Mouse (Mus musculus) liver, embryonic 13.5 days (tissue): ENCODE measurements around the gene Cacnb2. TPM values are rescaled to one million over a fixed set of nuclear protein-coding genes. Genes with fewer than 3 reads are reported as not detected.

Experiments used
- ATAC-seq: fragments of 200-750 bp; cut with Nextera tagmentation; 2 replicates; pipeline ENCODE4 v1.8.0; 2017; ENCODE audit warnings: low read depth, mild to moderate bottlenecking, moderate number of reproducible peaks, moderate library complexity
- DNase-seq: peaks from one replicate; pipeline ENCODE4 v3.0.0; 2022
- H3K27ac ChIP-seq: fragments of 300-500 bp; sonication (generic); 2 replicates; pipeline ENCODE4 v1.5.1; 2015; ENCODE audit warnings: moderate library complexity, mild to moderate bottlenecking, inconsistent platforms
- H3K27me3 ChIP-seq: fragments of 300-500 bp; sonication (generic); 2 replicates; pipeline ENCODE4 v1.6.1; 2015; ENCODE audit warnings: mild to moderate bottlenecking, inconsistent platforms
- H3K36me3 ChIP-seq: fragments of 300-500 bp; sonication (generic); 2 replicates; pipeline ENCODE4 v1.6.1; 2015; ENCODE audit warnings: mild to moderate bottlenecking, inconsistent platforms
- H3K4me1 ChIP-seq: fragments of 300-500 bp; sonication (generic); replicated peaks from 2 replicates; pipeline ENCODE4 v1.6.1; 2015; ENCODE audit warnings: inconsistent platforms
- H3K4me2 ChIP-seq: fragments of 300-500 bp; sonication (generic); 2 replicates; pipeline ENCODE4 v1.6.1; 2015; ENCODE audit warnings: inconsistent platforms, mild to moderate bottlenecking, moderate library complexity
- H3K4me3 ChIP-seq: fragments of 300-500 bp; sonication (generic); replicated peaks from 2 replicates; pipeline ENCODE4 v1.5.1; 2015; ENCODE audit warnings: mild to moderate bottlenecking, inconsistent platforms
- H3K9ac ChIP-seq: fragments of 300-500 bp; sonication (generic); 2 replicates; pipeline ENCODE4 v1.6.1; 2015; ENCODE audit warnings: mild to moderate bottlenecking, inconsistent platforms
- H3K9me3 ChIP-seq: fragments of 300-500 bp; sonication (generic); replicated peaks from 2 replicates; pipeline ENCODE4 v1.6.1; 2016; ENCODE audit warnings: inconsistent platforms
- WGBS: fragments of 180-500 bp; shearing (Covaris S2); methylation state at CpG from one replicate; pipeline ENCODE4 v1.1.7; 2015; ENCODE audit not compliant: insufficient replicate concordance; 5-methylcytosine and 5-hydroxymethylcytosine counted together
- polyA plus RNA-seq: library from polyadenylated mRNA; unstranded; fragments of >200 nt; fragmentation: Nextera tagmentation; extraction: Ambion mirVana; gene quantifications from 2 replicates; pipeline ENCODE4 v1.2.1, GENCODE M21; 2015

Gene Cacnb2
- polyA plus RNA-seq, 1 experiment from 2014 or later, result 0.30 TPM

- WGBS, result 82% methylated on average over 4 of the region's 4 CpGs
- DNase-seq, result no peak
- H3K4me1 ChIP-seq, result no peaks in the 10 kb centered on the region
Measured at GRCm38 (mm10) chr2:14996036-14996435, 393.1 kb downstream of the Cacnb2 start.

GRCm38 (mm10) chr2:14997836-14998235 is 394.9 kb downstream of the Cacnb2 start:
- H3K9me3 ChIP-seq, result no peaks in the 10 kb centered on the region
- H3K27ac ChIP-seq, result no peak overlapping the region
- WGBS, result 82% methylated on average over 5 of the region's 5 CpGs
- H3K4me3 ChIP-seq, result no peak overlapping the region
- DNase-seq (no peak), ATAC-seq (no peak)
- no peak overlapping the region for H3K4me2 ChIP-seq
- H3K36me3 ChIP-seq, result no peaks in the 10 kb centered on the region
- H3K27me3 ChIP-seq, result no peaks in the 10 kb centered on the region
- no peak overlapping the region for H3K9ac ChIP-seq
- H3K4me1 ChIP-seq, result no peaks in the 10 kb centered on the region

More at GRCm38 (mm10) chr2:14996036-14996435, 393.1 kb downstream of the Cacnb2 start:
- no peaks in the 10 kb centered on the region for H3K36me3 ChIP-seq
- no peak for ATAC-seq
- no peak overlapping the region for H3K27ac ChIP-seq
- H3K4me2 ChIP-seq, result no peak overlapping the region
- no peaks in the 10 kb centered on the region for H3K27me3 ChIP-seq
- no peak overlapping the region for H3K4me3 ChIP-seq
- H3K9me3 ChIP-seq, result no peaks in the 10 kb centered on the region
- H3K9ac ChIP-seq, result no peak overlapping the region

GRCm38 (mm10) chr2:15007531-15007930 is 404.6 kb downstream of the Cacnb2 start:
- 71% methylated on average over 3 of the region's 3 CpGs for WGBS
- Histone ChIP-seq H3K27ac (no peak overlapping the region), H3K27me3 (no peaks in the 10 kb centered on the region), H3K4me3 (no peak overlapping the region), H3K4me2 (no peak overlapping the region), H3K4me1 (no peaks in the 10 kb centered on the region), H3K9me3 (no peaks in the 10 kb centered on the region), H3K9ac (no peak overlapping the region), H3K36me3 (peaks cover 3% of the 10 kb centered on the region)
- ATAC-seq (no peak), DNase-seq (no peak)

GRCm38 (mm10) chr2:15008072-15008471 is 405.2 kb downstream of the Cacnb2 start:
- H3K27me3 ChIP-seq, result no peaks in the 10 kb centered on the region
- 87% methylated on average over 1 of the region's 1 CpGs for WGBS
- peaks cover 3% of the 10 kb centered on the region for H3K36me3 ChIP-seq
- no peaks in the 10 kb centered on the region for H3K4me1 ChIP-seq
- ATAC-seq, result no peak
- H3K4me3 ChIP-seq, result no peak overlapping the region
- no peak overlapping the region for H3K9ac ChIP-seq
- no peaks in the 10 kb centered on the region for H3K9me3 ChIP-seq
- no peak for DNase-seq
- H3K4me2 ChIP-seq, result no peak overlapping the region
- no peak overlapping the region for H3K27ac ChIP-seq

GRCm38 (mm10) chr2:15026817-15027216 is 423.9 kb downstream of the Cacnb2 start:
- Histone ChIP-seq H3K27me3 (no peaks in the 10 kb centered on the region), H3K9ac (no peak overlapping the region), H3K36me3 (peaks cover 7% of the 10 kb centered on the region; the same call in 1 of the 2 replicates), H3K4me1 (no peaks in the 10 kb centered on the region), H3K9me3 (no peaks in the 10 kb centered on the region), H3K27ac (no peak overlapping the region), H3K4me2 (no peak overlapping the region), H3K4me3 (no peak overlapping the region)
- DNase-seq (no peak), ATAC-seq (no peak)
- 77% methylated on average over 3 of the region's 3 CpGs for WGBS

- Histone ChIP-seq H3K36me3 (peaks cover 7% of the 10 kb centered on the region; the same call in 1 of the 2 replicates), H3K9ac (no peak overlapping the region), H3K4me3 (no peak overlapping the region), H3K27ac (no peak overlapping the region), H3K4me2 (no peak overlapping the region), H3K27me3 (no peaks in the 10 kb centered on the region), H3K4me1 (no peaks in the 10 kb centered on the region), H3K9me3 (no peaks in the 10 kb centered on the region)
- DNase-seq, result no peak
- ATAC-seq, result no peak
- 77% methylated on average over 1 of the region's 1 CpGs for WGBS
Measured at GRCm38 (mm10) chr2:15027816-15028215, 424.9 kb downstream of the Cacnb2 start.

Other genes starting within 250 kb of the Cacnb2 start
- gene Slc39a12, start 214.8 kb upstream of the Cacnb2 start, polyA plus RNA-seq, result not detected in 2 replicates